Mouse (Mus musculus): ENCODE measurements around the gene Dnajc25.

- TF ChIP-seq POLR2A (IDR thresholded peaks at IDR 0.05; ENCODE audit: extremely low read depth, insufficient read depth, low read length) (no peak), CTCF (IDR thresholded peaks at IDR 0.05; ENCODE audit: extremely low read depth, insufficient read depth, low read length) (no peak)
Measured at GRCm38 (mm10) chr4:58989303-58989898, 5.5 kb upstream of the Dnajc25 start.
